Mouse (Mus musculus) erythroblast, adult 5-6 weeks (primary cell): Measurements from ENCODE around the gene Olfr1377. TPM values are rescaled to one million over a fixed set of nuclear protein-coding genes. Genes with fewer than 3 reads are reported as not detected.

ENCODE experiments used
- total RNA-seq, 2 experiments: library from RNA; stranded (forward) in 1 of 2; stranded (reverse) in 1 of 2; fragments of 150-400 nt in 1 of 2; fragments of 200-764, 138-1000 nt in 1 of 2; gene quantifications; 2 replicates each; pipeline versions ENCODE4 v1.2.3 to v1.2.4; 2015 to 2017; ENCODE audit warnings: low replicate concordance in 2 of 2

Olfr1377 gene
- total RNA-seq, 2 experiments from 2014 or later: not detected

Other genes starting within 250 kb of the Olfr1377 start
- not detected in 2 replicates for gene Zfp354c, start 154.2 kb upstream of the Olfr1377 start, total RNA-seq (2015; ENCODE audit: low replicate concordance)
- gene Zfp354c, start 154.2 kb upstream of the Olfr1377 start, total RNA-seq (2017; ENCODE audit: low replicate concordance): 0.84 TPM in 1 of 2 replicates, not detected in the other
- not detected in 2 replicates for gene Zfp879, start 140.4 kb upstream of the Olfr1377 start, total RNA-seq (2015; ENCODE audit: low replicate concordance)
- not detected in 2 replicates for gene Zfp879, start 140.4 kb upstream of the Olfr1377 start, total RNA-seq (2017; ENCODE audit: low replicate concordance)
- 2.3 TPM in 1 of 2 replicates, not detected in the other for gene Grm6, start 131.3 kb upstream of the Olfr1377 start, total RNA-seq (2015; ENCODE audit: low replicate concordance)
- gene Grm6, start 131.3 kb upstream of the Olfr1377 start, total RNA-seq (2017; ENCODE audit: low replicate concordance): not detected in 2 replicates
- not detected in 2 replicates for gene Zfp454, start 94.3 kb upstream of the Olfr1377 start, total RNA-seq (2015; ENCODE audit: low replicate concordance)
- not detected in 2 replicates for gene Zfp454, start 94.3 kb upstream of the Olfr1377 start, total RNA-seq (2017; ENCODE audit: low replicate concordance)
- 0.63 TPM in 1 of 2 replicates, not detected in the other for gene Zfp2, start 65.8 kb upstream of the Olfr1377 start, total RNA-seq (2015; ENCODE audit: low replicate concordance)
- gene Zfp2, start 65.8 kb upstream of the Olfr1377 start, total RNA-seq (2017; ENCODE audit: low replicate concordance): 0.56 TPM in 1 of 2 replicates, not detected in the other
- gene Zfp354b, start 50.3 kb upstream of the Olfr1377 start, total RNA-seq (2015; ENCODE audit: low replicate concordance): not detected in 2 replicates
- gene Zfp354b, start 50.3 kb upstream of the Olfr1377 start, total RNA-seq (2017; ENCODE audit: low replicate concordance): not detected in 2 replicates
- gene 4933414I15Rik, start 38.2 kb upstream of the Olfr1377 start, total RNA-seq (2015; ENCODE audit: low replicate concordance): not detected in 2 replicates
- not detected in 2 replicates for gene 4933414I15Rik, start 38.2 kb upstream of the Olfr1377 start, total RNA-seq (2017; ENCODE audit: low replicate concordance)
- not detected in 2 replicates for gene Prop1, start 28.2 kb upstream of the Olfr1377 start, total RNA-seq (2015; ENCODE audit: low replicate concordance)
- gene Prop1, start 28.2 kb upstream of the Olfr1377 start, total RNA-seq (2017; ENCODE audit: low replicate concordance): not detected in 2 replicates
- gene Olfr1378, start 15.4 kb upstream of the Olfr1377 start, total RNA-seq (2015; ENCODE audit: low replicate concordance): not detected in 2 replicates
- not detected in 2 replicates for gene Olfr1378, start 15.4 kb upstream of the Olfr1377 start, total RNA-seq (2017; ENCODE audit: low replicate concordance)
- not detected in 2 replicates for gene Olfr51, start 21.6 kb downstream of the Olfr1377 start, total RNA-seq (2015; ENCODE audit: low replicate concordance)
- gene Olfr51, start 21.6 kb downstream of the Olfr1377 start, total RNA-seq (2017; ENCODE audit: low replicate concordance): not detected in 2 replicates
- gene Olfr54, start 32.3 kb downstream of the Olfr1377 start, total RNA-seq (2015; ENCODE audit: low replicate concordance): not detected in 2 replicates
- gene Olfr54, start 32.3 kb downstream of the Olfr1377 start, total RNA-seq (2017; ENCODE audit: low replicate concordance): not detected in 2 replicates
- not detected in 2 replicates for gene Olfr1375, start 66.1 kb downstream of the Olfr1377 start, total RNA-seq (2015; ENCODE audit: low replicate concordance)
- not detected in 2 replicates for gene Olfr1375, start 66.1 kb downstream of the Olfr1377 start, total RNA-seq (2017; ENCODE audit: low replicate concordance)
- gene Zfp354a, start 77.3 kb downstream of the Olfr1377 start, total RNA-seq (2015; ENCODE audit: low replicate concordance): 0.21 TPM in 1 of 2 replicates, not detected in the other
- not detected in 2 replicates for gene Zfp354a, start 77.3 kb downstream of the Olfr1377 start, total RNA-seq (2017; ENCODE audit: low replicate concordance)
- gene Gm12569, start 238.5 kb downstream of the Olfr1377 start, total RNA-seq (2015; ENCODE audit: low replicate concordance): not detected in 2 replicates
- not detected in 2 replicates for gene Gm12569, start 238.5 kb downstream of the Olfr1377 start, total RNA-seq (2017; ENCODE audit: low replicate concordance)